Mouse (Mus musculus) ZHBTc4 (cell line): ENCODE data around the gene Cep170b.
A peak's percentile ranks its signal among the peaks of the same experiment; 100 is the strongest.

Source experiments
- DNase-seq: peaks from one replicate; pipeline ENCODE4 v3.0.0-alpha.2; 2011; ENCODE audit warnings: low read depth, low spot score

The Cep170b gene

DNA sequence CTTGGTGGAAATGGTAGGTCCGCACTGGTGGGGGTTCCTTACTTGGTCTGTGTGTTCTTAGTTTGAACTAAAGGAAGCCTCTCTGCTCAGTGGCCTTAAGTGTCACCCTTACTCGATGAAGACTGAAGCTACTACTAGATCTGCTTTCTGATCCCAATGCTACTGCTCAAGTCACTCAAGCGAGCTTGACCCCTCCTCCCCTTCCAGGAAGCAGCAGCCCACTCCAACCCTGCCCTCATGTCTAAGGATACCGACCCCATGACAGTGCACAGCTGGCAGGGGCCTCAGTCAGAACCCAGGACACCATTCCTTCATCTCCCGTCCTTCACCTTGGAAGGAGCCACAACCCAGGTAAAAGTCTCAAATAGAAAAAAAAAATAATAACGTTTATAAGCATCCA lies at the start of gene Cep170b:
Cep170b (plus strand) TSS at position 240 of the 400 bp plus-strand sequence.
- no peak for DNase-seq

- no peak for DNase-seq
These were observed 49.4 kb upstream of the Cep170b start for GRCm38 (mm10) chr12:112670718-112671393.

- peak; percentile 82 for DNase-seq
These were observed 48.4 kb upstream of the Cep170b start for GRCm38 (mm10) chr12:112671891-112672290.

GRCm38 (mm10) chr12:112672744-112673575 lies 47.3 kb upstream of the Cep170b start:
- DNase-seq, result peak; percentile 61

DNA sequence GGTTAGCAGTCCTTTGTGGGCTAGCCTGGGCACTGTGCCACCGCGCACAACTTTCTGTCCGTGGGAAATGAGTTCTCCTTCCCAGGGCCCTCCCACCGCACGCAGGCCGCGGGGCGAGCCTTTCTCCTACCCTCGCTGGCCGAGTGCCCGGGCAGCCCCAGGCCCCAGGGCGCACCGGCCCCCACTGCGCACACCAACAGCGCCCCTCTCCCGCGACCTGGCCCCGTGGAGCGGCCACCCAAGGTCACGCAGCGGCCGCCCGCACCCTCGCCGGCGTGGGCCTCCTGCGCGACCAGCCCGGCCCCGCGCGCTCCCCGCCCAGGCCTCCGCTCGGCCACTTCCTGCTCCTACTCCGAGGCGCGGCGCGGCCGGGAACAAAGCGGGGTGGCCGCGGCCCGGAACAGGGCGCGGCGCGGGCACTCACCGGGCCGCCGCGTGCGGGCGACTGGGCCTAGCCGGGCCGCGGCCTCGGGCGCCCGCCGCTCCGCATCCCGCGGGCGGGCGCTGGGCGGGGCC lies 46.6 kb upstream of the Cep170b start:
- DNase-seq, result no peak

GRCm38 (mm10) chr12:112674132-112675011 lies 45.9 kb upstream of the Cep170b start, which contains the start of gene Akt1:
Gene Akt1 (minus strand): TSS chr12:112674884.
- DNase-seq, result peak; percentile 55

- peak; percentile 92 for DNase-seq
These were observed 44.8 kb upstream of the Cep170b start for GRCm38 (mm10) chr12:112675245-112676035.

DNA sequence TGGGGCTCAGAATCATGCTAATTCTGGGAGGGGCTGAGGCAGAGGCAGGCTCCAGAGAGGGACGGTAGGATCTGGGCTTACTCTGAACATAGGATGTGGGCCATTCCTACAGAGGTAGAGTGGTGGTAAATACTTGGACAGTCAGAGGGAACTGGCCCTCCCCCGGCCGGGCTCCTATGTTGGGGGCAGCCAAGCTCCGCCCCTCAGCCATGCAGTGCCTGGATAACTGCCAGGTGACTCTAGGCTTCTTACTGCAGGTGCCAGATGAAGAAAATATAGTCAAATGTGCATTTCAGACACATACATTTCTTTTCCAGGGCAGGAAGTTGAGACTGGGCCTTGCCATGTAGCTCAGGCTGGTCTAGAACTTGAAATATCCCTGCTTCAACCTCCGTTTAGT lies 43.2 kb upstream of the Cep170b start:
- no peak for DNase-seq

- no peak for DNase-seq
These were observed 42.2 kb upstream of the Cep170b start for GRCm38 (mm10) chr12:112677943-112678554.

DNA sequence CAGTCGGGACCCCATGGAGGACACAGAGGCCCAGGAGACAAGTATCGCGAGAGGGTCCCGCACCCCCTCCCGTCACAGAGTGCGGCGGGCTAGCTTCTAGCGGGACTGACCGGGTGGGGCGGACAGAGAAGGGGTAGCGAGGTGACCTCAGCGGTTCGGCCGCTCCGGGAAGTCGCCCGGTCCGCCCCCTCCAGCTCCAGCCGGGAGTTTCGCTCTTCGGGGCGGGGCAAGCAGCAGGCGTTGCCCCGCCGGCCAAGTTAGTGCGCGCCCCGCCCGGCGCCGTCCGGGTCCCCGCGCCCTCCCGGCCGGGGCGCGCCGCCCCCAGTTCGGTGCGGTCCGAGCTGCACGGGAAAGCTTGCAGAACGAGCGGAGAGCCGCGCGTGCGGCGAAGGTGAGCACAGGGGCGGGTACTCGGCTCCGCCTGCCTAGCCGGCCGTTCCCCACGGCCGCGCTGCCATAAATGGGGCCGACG lies 41.7 kb upstream of the Cep170b start, which contains the start of gene Zbtb42:
Zbtb42 (plus strand) TSS at position 274 of the 472 bp plus-strand sequence.
- peak; percentile 64 for DNase-seq

GRCm38 (mm10) chr12:112679027-112679996 lies 40.9 kb upstream of the Cep170b start:
- DNase-seq, result peak; percentile 67

GRCm38 (mm10) chr12:112683351-112683750 lies 36.9 kb upstream of the Cep170b start:
- no peak for DNase-seq

DNA sequence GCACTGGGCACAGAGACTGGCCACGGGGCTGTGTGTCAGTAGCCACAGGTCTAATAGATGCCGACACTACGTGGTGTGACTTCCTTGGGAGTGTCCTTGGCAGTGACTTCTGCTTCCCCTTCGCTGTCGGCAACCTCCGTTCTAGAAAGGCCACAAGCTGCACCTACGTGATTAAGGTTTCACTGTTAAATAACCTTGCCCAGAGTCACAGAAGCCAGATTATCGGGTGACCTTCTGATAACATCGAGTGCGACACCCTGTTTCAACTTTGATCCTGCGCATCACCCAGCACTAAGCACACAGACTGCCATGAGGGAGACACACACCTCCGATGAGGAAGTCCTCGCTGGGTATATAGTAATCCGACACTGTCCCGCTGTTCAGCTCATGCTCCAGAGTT lies 31.8 kb upstream of the Cep170b start:
- DNase-seq, result no peak

GRCm38 (mm10) chr12:112693185-112694126 lies 26.8 kb upstream of the Cep170b start:
- peak; percentile 97 for DNase-seq

DNA sequence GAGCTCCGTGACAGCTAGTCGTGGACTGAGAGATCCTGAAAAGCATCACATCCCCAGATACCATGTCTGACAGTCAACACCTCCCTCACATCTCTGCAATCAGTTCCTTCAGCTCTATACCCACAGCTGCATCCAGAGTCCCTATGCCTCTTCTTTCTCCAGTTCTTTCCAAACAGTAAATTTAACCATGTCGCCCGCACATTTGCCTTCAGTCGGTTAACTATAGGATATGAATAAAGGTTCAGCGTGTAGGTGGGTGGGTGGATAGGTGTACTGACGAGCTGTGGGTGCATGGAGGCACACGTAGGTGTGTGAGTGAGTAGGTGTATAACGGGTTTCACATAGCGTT lies 26.2 kb upstream of the Cep170b start:
- DNase-seq, result no peak

GRCm38 (mm10) chr12:112696806-112697425 lies 23.3 kb upstream of the Cep170b start:
- DNase-seq, result no peak

GRCm38 (mm10) chr12:112700522-112700921 lies 19.7 kb upstream of the Cep170b start:
- no peak for DNase-seq
